Mouse (Mus musculus) thymus, adult 2 months (tissue): ENCODE data around the gene Aldh3b2.

Experiments used
- CTCF ChIP-seq: fragments of 200-500 bp; IDR thresholded peaks from 2 replicates; pipeline ENCODE4 v1.5.1; 2012; ENCODE audit warnings: mild to moderate bottlenecking, control low read depth, low read length, moderate library complexity, borderline replicate concordance; ENCODE audit not compliant: control insufficient read depth, poor library complexity, insufficient read depth; ENCODE audit errors: extremely low read depth
- POLR2A ChIP-seq: fragments of 200-500 bp; IDR thresholded peaks from 2 replicates; pipeline ENCODE4 v1.6.1; 2012; ENCODE audit warnings: mild to moderate bottlenecking, low read length, control low read depth, moderate library complexity; ENCODE audit not compliant: control insufficient read depth, poor library complexity, insufficient read depth; ENCODE audit errors: extremely low read depth

GRCm38 (mm10) chr19:3972229-3972628, at the start of gene Aldh3b2:
- TF ChIP-seq CTCF, result no peak
- TF ChIP-seq POLR2A, result no peak
